Mouse (Mus musculus): ENCODE measurements around the gene Zhx3.

DNA sequence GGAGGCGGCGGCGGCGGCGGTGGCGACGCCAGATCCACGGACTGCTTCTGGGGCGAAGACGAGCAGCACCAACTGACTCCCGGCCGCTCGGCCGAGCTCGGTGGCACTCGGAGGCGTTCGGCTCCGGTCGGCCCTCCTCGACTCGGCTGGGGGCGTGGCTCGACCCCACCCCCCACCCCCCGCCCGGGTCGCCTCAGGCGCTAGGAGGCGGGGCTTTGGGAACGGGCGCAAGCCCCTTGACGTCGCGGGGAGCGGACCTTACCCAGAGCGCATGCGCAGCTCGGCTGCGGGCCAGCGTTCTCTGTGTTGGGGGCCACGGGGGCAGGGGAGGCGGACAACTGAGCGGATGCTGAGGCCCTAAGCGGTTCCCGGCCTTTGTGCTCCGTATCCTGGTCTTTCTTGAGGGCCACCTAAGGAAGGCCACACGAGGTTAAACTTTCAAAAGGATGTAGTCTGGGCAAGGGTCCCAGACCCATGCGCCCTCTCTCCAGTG lies at the start of gene Zhx3:
- TF ChIP-seq CTCF (IDR thresholded peaks at IDR 0.05; ENCODE audit: low read depth), result no peak
- no peak for TF ChIP-seq EP300 (IDR thresholded peaks at IDR 0.05; ENCODE audit: low read depth)
